Mouse (Mus musculus) midbrain, embryonic 14.5 days (tissue): ENCODE measurements at regions not wholly inside any gene's neighbourhood (a gene's known extent, or its start where the extent isn't known, plus 50 kb on each side); places are given as distances from the start of the nearest gene placed in this dataset.

Source experiments
- ATAC-seq: fragments of 200-750 bp; cut with Nextera tagmentation; 2 replicates; pipeline ENCODE4 v1.8.0; 2017; ENCODE audit warnings: moderate number of reproducible peaks, moderate library complexity; ENCODE audit not compliant: low FRiP score, low TSS enrichment
- DNase-seq: peaks from one replicate; pipeline ENCODE4 v3.0.0-alpha.2; 2015
- H3K27ac ChIP-seq: fragments of 300-500 bp; sonication (generic); replicated peaks from 2 replicates; pipeline ENCODE4 v1.5.1; 2014; ENCODE audit warnings: mild to moderate bottlenecking, low read depth, low read length, moderate library complexity
- H3K27me3 ChIP-seq: fragments of 300-500 bp; sonication (generic); 2 replicates; pipeline ENCODE4 v1.6.1; 2014; ENCODE audit warnings: low read length, control low read depth, mixed read lengths; ENCODE audit not compliant: control insufficient read depth, insufficient read depth
- H3K36me3 ChIP-seq: fragments of 300-500 bp; sonication (generic); 2 replicates; pipeline ENCODE4 v1.6.1; 2014; ENCODE audit warnings: low read length, control low read depth; ENCODE audit not compliant: control insufficient read depth, insufficient read depth
- H3K4me1 ChIP-seq: fragments of 300-500 bp; sonication (generic); 2 replicates; pipeline ENCODE4 v1.6.1; 2014; ENCODE audit warnings: mild to moderate bottlenecking, antibody characterized with exemption, low read length, control low read depth; ENCODE audit not compliant: control insufficient read depth, insufficient read depth
- H3K4me2 ChIP-seq: fragments of 300-500 bp; sonication (generic); 2 replicates; pipeline ENCODE4 v1.6.1; 2014; ENCODE audit warnings: mild to moderate bottlenecking, low read length, moderate library complexity
- H3K4me3 ChIP-seq: fragments of 300-500 bp; sonication (generic); replicated peaks from 2 replicates; pipeline ENCODE4 v1.5.1; 2014; ENCODE audit warnings: low read depth, low read length
- H3K9ac ChIP-seq: fragments of 300-500 bp; sonication (generic); replicated peaks from 2 replicates; pipeline ENCODE4 v1.6.1; 2014; ENCODE audit warnings: mild to moderate bottlenecking, low read length, moderate library complexity
- H3K9me3 ChIP-seq: fragments of 300-500 bp; sonication (generic); 2 replicates; pipeline ENCODE4 v1.6.1; 2016; ENCODE audit warnings: low read length, control low read depth, mixed read lengths; ENCODE audit not compliant: control insufficient read depth
- WGBS: fragments of 180-500 bp; shearing (Covaris S2); extraction: QIAGEN DNeasy Blood & Tissue Kit; methylation state at CpG from one replicate; pipeline ENCODE4 v1.1.7; 2014; 5-methylcytosine and 5-hydroxymethylcytosine counted together

DNA sequence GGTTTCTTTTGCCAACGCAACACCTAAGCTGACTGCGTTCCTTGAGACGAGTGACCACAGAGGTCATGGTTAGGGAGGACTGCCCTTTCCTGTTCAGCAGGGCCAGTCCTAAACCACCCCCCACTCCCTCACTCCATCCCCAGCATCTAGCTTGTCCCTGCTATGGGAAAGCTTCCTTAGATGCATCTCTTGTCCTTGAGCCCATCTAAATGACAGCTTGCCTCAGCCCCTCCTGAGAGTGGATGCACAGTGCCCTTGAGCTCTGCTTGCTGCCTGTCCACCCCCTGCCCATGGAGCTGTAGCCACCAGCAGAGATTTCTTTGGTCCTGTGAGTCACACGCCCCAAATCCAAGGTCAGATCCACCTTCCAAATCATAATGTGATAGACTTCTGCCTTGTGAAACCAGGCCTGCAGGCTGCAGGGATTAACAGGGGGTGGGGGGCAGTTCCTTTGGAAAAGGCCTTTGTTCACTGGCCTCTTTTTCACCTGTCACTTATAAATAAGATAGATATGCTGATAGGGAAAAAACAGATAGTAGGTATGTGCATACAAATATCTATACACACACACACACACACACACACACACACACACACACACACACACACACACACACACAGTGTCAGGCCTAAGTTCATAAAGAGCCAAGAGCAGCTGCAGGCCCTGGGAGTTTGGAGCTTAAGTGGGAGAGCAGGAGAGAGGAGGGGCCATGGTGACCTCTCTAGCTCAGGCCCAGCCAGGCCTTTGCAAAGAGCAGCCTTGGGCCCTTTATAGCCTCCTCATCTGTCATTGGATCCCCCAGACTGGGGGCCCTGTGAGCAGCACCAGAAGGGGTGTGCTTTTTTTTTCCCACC, 56.4 kb upstream of the Adra2c start:
- H3K9ac ChIP-seq, result no peak overlapping the region
- no peaks in the 10 kb centered on the region for H3K27me3 ChIP-seq
- no peak overlapping the region for H3K27ac ChIP-seq
- no peak for ATAC-seq
- H3K4me2 ChIP-seq, result no peak overlapping the region
- DNase-seq, result no peak
- no peaks in the 10 kb centered on the region for H3K4me1 ChIP-seq
- H3K36me3 ChIP-seq, result no peaks in the 10 kb centered on the region
- peaks cover 3% of the 10 kb centered on the region; the same call in 1 of the 2 replicates for H3K9me3 ChIP-seq
- 73% methylated on average over 4 of the region's 4 CpGs for WGBS
- H3K4me3 ChIP-seq, result no peak overlapping the region

DNA sequence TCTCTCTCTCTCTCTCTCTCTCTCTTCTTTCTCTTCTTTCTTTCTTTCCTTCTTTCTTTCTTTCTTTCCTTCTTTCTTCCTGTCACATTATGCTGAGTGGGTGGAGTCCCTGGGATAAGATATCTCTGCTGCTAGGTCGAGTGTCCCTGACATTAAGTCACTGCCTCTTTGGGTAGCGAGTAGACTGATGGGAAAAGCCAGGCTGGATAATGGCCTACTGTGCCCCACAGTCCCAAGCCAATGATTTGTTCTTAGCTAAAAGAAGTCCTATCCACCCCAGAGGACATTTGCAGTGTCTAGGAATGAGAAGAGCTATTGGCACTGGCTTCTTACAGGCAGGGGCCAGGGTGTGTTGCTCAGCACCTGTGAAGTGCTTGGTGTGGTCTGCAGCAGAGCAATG, 61.8 kb upstream of the Adra2c start:
- Histone ChIP-seq H3K36me3 (no peaks in the 10 kb centered on the region), H3K27ac (no peak overlapping the region), H3K9me3 (peaks cover 3% of the 10 kb centered on the region; the same call in 1 of the 2 replicates), H3K4me1 (no peaks in the 10 kb centered on the region), H3K9ac (no peak overlapping the region), H3K4me3 (no peak overlapping the region), H3K27me3 (no peaks in the 10 kb centered on the region), H3K4me2 (no peak overlapping the region)
- ATAC-seq (no peak), DNase-seq (no peak)
- 63% methylated on average over 2 of the region's 2 CpGs for WGBS

DNA sequence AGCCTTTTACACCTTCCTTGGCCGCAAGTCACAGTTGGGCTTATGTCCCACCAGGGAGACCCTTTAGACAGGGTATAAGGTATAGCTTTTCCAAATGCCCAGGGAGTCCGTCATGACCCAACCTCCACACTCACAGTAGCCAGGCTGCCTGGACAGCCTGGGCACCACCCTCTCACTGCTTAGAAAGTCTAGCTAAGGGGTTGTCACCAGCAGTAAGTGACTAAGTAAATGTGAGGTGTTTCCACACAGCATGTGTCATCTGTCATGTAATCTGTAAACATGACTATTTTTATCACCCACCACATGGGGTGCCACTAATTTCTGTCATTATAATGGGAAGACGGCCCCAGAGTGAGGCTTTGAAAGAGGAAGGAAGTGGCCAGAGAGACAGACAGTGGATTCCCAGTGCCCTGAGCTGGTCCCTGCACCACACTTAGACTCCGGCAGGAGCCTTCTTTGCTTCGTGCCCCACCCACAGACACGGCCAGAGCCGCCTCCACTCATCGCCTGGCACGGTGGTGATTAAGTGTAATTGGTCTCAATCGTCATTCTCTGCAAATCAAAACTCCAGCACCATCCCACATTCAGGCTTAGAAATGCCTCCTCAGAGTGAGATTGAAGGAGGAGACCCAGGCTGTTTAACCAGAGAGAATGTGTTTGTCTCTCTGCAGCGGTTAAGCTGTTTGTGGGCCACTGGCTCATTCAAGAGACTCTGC, 62.5 kb upstream of the Adra2c start:
- Histone ChIP-seq H3K4me1 (no peaks in the 10 kb centered on the region), H3K27ac (no peak overlapping the region), H3K4me3 (no peak overlapping the region), H3K9ac (no peak overlapping the region), H3K9me3 (peaks cover 3% of the 10 kb centered on the region; the same call in 1 of the 2 replicates), H3K36me3 (no peaks in the 10 kb centered on the region), H3K4me2 (no peak overlapping the region), H3K27me3 (no peaks in the 10 kb centered on the region)
- no peak for ATAC-seq
- no peak for DNase-seq
- WGBS, result 82% methylated on average over 11 of the region's 11 CpGs

GRCm38 (mm10) chr5:35215007-35215406, 63.1 kb upstream of the Adra2c start:
- no peaks in the 10 kb centered on the region for H3K27me3 ChIP-seq
- ATAC-seq (no peak), DNase-seq (no peak)
- no peak overlapping the region for H3K4me2 ChIP-seq
- WGBS, result 86% methylated on average over 11 of the region's 11 CpGs
- no peaks in the 10 kb centered on the region for H3K4me1 ChIP-seq
- no peak overlapping the region for H3K27ac ChIP-seq
- no peak overlapping the region for H3K4me3 ChIP-seq
- H3K36me3 ChIP-seq, result no peaks in the 10 kb centered on the region
- H3K9ac ChIP-seq, result no peak overlapping the region
- H3K9me3 ChIP-seq, result peaks cover 3% of the 10 kb centered on the region; the same call in 1 of the 2 replicates

DNA sequence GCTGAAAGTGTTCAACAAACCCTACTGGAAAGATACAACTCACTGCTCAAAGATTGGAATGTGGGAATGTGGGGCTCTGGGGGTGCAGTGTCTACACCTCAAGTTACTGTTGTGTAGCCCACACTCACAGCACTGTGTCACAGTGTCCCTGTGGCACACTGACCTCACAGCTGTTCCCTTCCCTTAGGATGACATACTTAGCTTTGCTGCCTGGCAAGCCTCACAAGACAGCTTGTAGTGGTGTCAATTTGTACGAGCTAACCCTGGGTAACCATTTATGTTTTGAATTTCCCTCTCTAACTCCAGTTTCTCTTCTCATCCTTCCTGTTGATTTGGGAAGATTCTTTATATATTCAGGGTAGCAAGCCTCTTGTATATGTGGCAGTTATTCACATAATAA, 68.8 kb upstream of the Adra2c start:
- WGBS, result 79% methylated on average over 1 of the region's 1 CpGs
- no peaks in the 10 kb centered on the region for H3K36me3 ChIP-seq

DNA sequence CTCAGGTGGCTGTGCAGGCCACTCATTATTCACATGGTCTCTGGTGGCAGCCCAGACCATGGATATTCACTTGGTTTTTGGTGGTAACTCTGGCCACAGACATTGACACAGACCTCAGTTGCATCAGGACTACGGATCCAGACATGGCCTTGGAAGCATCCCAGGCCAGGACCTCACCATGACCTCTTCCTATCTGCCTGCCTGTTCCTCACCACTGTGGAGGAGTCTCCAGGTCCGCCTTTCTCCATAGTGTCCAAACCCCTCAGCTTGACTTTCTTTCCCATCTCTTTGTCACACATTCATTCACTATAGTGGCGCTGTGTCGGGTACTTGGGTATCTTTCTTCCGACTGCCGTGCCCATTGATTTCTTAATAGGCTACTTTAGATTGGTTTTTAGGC, 74.1 kb upstream of the Adra2c start:
- Histone ChIP-seq H3K4me3 (no peak overlapping the region), H3K27ac (no peak overlapping the region), H3K9me3 (no peaks in the 10 kb centered on the region), H3K9ac (no peak overlapping the region), H3K4me2 (no peak overlapping the region), H3K27me3 (no peaks in the 10 kb centered on the region), H3K4me1 (no peaks in the 10 kb centered on the region), H3K36me3 (no peaks in the 10 kb centered on the region)
- 95% methylated on average over 6 of the region's 6 CpGs for WGBS
- DNase-seq (no peak), ATAC-seq (no peak)

More for the DNA sequence above, 68.8 kb upstream of the Adra2c start:
- H3K9me3 ChIP-seq, result no peaks in the 10 kb centered on the region
- DNase-seq, result no peak
- H3K4me1 ChIP-seq, result no peaks in the 10 kb centered on the region
- H3K27ac ChIP-seq, result no peak overlapping the region
- H3K4me2 ChIP-seq, result no peak overlapping the region
- ATAC-seq, result no peak
- no peak overlapping the region for H3K4me3 ChIP-seq
- no peaks in the 10 kb centered on the region for H3K27me3 ChIP-seq
- H3K9ac ChIP-seq, result no peak overlapping the region

- no peak for DNase-seq
- no peak for ATAC-seq
- Histone ChIP-seq H3K4me1 (no peaks in the 10 kb centered on the region), H3K9me3 (no peaks in the 10 kb centered on the region), H3K27me3 (no peaks in the 10 kb centered on the region), H3K4me3 (no peak overlapping the region), H3K36me3 (no peaks in the 10 kb centered on the region), H3K27ac (no peak overlapping the region), H3K4me2 (no peak overlapping the region), H3K9ac (no peak overlapping the region)
- WGBS, result 55% methylated on average over 5 of the region's 5 CpGs
Observed at GRCm38 (mm10) chr5:35198468-35198867, 79.7 kb upstream of the Adra2c start.

DNA sequence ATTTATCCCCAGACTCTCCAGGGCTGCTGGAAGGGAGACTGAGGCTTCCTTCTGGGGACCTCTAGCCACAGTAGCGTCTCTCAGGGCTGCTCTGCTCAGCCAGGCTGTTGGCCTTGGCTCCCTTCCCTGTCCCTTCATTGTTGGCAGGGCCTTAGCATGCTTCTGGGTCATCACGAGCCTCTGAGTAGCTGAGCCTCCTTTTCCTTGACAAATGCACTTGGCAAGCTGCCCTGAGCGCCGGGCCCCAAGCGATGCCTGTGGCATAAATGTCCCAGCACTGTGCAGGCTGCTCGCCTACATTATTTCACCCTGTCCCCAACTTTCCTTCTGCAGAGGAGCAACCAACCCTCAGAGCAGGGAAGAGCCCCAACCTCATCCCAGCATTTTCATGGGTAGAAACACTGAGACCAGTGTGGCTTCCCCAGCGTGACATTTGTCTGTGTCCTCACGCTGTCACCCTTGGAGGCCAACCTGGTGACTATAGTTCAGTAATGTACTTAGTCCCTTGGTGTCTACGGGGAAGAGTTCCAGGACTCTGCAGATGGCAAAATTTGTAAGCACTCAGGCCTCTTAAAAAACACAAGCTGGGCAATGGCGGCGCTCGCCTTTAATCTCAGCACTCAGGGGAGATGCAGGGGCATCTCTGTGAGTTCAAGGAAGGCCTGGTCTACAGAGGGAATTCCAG, 83.7 kb upstream of the Lrpap1 start:
- WGBS, result 66% methylated on average over 12 of the region's 12 CpGs
- no peak overlapping the region for H3K9ac ChIP-seq
- H3K9me3 ChIP-seq, result no peaks in the 10 kb centered on the region

More for the DNA sequence above, 83.7 kb upstream of the Lrpap1 start:
- 0 out of 2 replicates have a peak overlapping the region, but pooled peaks have one; percentile 22 for H3K27ac ChIP-seq
- H3K36me3 ChIP-seq, result no peaks in the 10 kb centered on the region
- no peaks in the 10 kb centered on the region for H3K4me1 ChIP-seq
- ATAC-seq (no peak; the same call in 1 of the 2 replicates), DNase-seq (peak; percentile 79)
- H3K4me2 ChIP-seq, result no peak overlapping the region
- no peak overlapping the region for H3K4me3 ChIP-seq
- no peaks in the 10 kb centered on the region for H3K27me3 ChIP-seq
